Mouse (Mus musculus): ENCODE data around the gene Adcy2. TPM values are rescaled to one million over a fixed set of nuclear protein-coding genes. Genes with fewer than 3 reads are reported as not detected.

Gene Adcy2
- polyA plus RNA-seq, 1 experiment: not detected

DNA sequence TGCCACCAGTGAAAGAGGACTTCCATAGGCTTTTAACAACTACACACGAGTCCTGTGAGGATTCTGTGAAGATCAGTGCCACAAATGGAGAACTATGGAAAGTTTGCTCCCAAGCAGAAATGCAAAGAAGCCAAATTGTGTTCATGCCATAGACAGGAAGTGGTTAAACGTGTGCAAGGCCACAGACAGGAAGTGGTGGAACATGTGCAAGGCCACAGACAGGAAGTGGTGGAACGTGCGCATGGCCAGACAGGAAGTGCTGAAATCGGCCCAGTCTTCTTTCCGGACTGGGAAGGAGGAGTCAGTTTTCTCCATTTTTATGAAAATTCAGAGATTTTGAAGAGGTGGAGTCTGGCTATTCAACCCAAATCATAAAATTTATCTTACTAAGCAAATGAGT lies 70.9 kb downstream of the Adcy2 start:
- no peaks in the 10 kb centered on the region for H3K79me2 ChIP-seq (ENCODE audit: control insufficient read depth, insufficient read depth)
- no peak for TF ChIP-seq CEBPB (IDR thresholded peaks at IDR 0.05; ENCODE audit: low read depth)
- no peak for TF ChIP-seq FOSL1 (IDR thresholded peaks at IDR 0.05; ENCODE audit: insufficient read depth, low read length, poor library complexity, severe bottlenecking)
- no peak for TF ChIP-seq MYOD1 (IDR thresholded peaks at IDR 0.05; ENCODE audit: control insufficient read depth, insufficient read length, low read depth)
- TF ChIP-seq CTCF (IDR thresholded peaks at IDR 0.05; ENCODE audit: control insufficient read depth, insufficient read depth, insufficient read length): no peak
- TF ChIP-seq MAX (IDR thresholded peaks at IDR 0.05): no peak
- no peak for TF ChIP-seq USF1 (IDR thresholded peaks at IDR 0.05; ENCODE audit: low read depth)
- TF ChIP-seq MYOG (IDR thresholded peaks at IDR 0.05; ENCODE audit: control insufficient read depth, extremely low read depth, insufficient read length): no peak
- H3K36me3 ChIP-seq (ENCODE audit: control insufficient read depth, insufficient read depth): no peaks in the 10 kb centered on the region
- H3ac ChIP-seq (ENCODE audit: control insufficient read depth, insufficient read length, low read depth): no peak overlapping the region
- H3K4me3 ChIP-seq (ENCODE audit: insufficient read depth, poor library complexity, severe bottlenecking): no peak overlapping the region
- H3K27me3 ChIP-seq (ENCODE audit: control insufficient read depth, insufficient read depth, insufficient read length): no peaks in the 10 kb centered on the region
- H3K79me3 ChIP-seq (ENCODE audit: low read depth): no peaks in the 10 kb centered on the region

DNA sequence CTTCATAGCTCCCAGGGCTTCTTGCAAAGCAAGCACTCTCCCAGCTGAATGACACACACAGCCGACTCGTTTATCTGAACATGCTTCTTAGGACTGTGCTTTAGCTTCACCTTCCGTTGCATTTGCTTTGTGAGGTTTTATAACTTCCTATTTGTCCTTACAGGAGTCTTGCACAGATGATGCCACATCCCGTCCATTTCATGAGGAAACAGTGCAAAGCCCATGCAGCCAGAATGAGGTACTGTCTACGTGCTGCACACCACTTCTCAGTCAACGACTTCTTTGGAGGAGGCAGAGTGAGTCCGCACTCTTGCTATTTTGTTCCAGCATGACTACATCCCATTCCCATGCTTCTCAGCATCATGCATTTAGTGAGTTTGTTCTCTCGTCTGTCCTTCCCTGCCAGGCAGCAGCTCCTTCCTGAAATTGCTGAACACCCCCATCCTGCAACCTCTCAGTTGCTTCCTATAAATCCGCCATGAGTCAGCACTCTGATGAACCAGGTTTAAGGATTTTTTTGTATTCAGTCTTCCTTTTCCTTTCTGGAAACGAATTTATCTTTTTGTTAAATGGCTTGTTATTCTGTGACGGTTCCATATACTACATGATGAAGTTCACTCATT lies 85.6 kb downstream of the Adcy2 start:
- no peak overlapping the region for H3K4me3 ChIP-seq (ENCODE audit: insufficient read depth, poor library complexity, severe bottlenecking)
- H3K79me3 ChIP-seq (ENCODE audit: low read depth): no peaks in the 10 kb centered on the region
- H3K36me3 ChIP-seq (ENCODE audit: control insufficient read depth, insufficient read depth): no peaks in the 10 kb centered on the region
- TF ChIP-seq MYOD1 (IDR thresholded peaks at IDR 0.05; ENCODE audit: control insufficient read depth, insufficient read length, low read depth) (no peak), FOSL1 (IDR thresholded peaks at IDR 0.05; ENCODE audit: insufficient read depth, low read length, poor library complexity, severe bottlenecking) (no peak), USF1 (IDR thresholded peaks at IDR 0.05; ENCODE audit: low read depth) (no peak), MAX (IDR thresholded peaks at IDR 0.05) (no peak), CEBPB (IDR thresholded peaks at IDR 0.05; ENCODE audit: low read depth) (no peak), MYOG (IDR thresholded peaks at IDR 0.05; ENCODE audit: control insufficient read depth, extremely low read depth, insufficient read length) (no peak), CTCF (IDR thresholded peaks at IDR 0.05; ENCODE audit: control insufficient read depth, insufficient read depth, insufficient read length) (no peak)
- H3ac ChIP-seq (ENCODE audit: control insufficient read depth, insufficient read length, low read depth): no peak overlapping the region
- H3K27me3 ChIP-seq (ENCODE audit: control insufficient read depth, insufficient read depth, insufficient read length): no peaks in the 10 kb centered on the region
- H3K79me2 ChIP-seq (ENCODE audit: control insufficient read depth, insufficient read depth): no peaks in the 10 kb centered on the region

- Histone ChIP-seq H3K27me3 (ENCODE audit: control insufficient read depth, insufficient read depth, insufficient read length) (no peaks in the 10 kb centered on the region), H3K36me3 (ENCODE audit: control insufficient read depth, insufficient read depth) (no peaks in the 10 kb centered on the region), H3K4me3 (ENCODE audit: insufficient read depth, poor library complexity, severe bottlenecking) (no peak overlapping the region), H3K79me3 (ENCODE audit: low read depth) (no peaks in the 10 kb centered on the region), H3K79me2 (ENCODE audit: control insufficient read depth, insufficient read depth) (no peaks in the 10 kb centered on the region), H3ac (ENCODE audit: control insufficient read depth, insufficient read length, low read depth) (no peak overlapping the region)
- TF ChIP-seq FOSL1 (IDR thresholded peaks at IDR 0.05; ENCODE audit: insufficient read depth, low read length, poor library complexity, severe bottlenecking) (no peak), CEBPB (IDR thresholded peaks at IDR 0.05; ENCODE audit: low read depth) (no peak), MYOG (IDR thresholded peaks at IDR 0.05; ENCODE audit: control insufficient read depth, extremely low read depth, insufficient read length) (no peak), MYOD1 (IDR thresholded peaks at IDR 0.05; ENCODE audit: control insufficient read depth, insufficient read length, low read depth) (no peak), CTCF (IDR thresholded peaks at IDR 0.05; ENCODE audit: control insufficient read depth, insufficient read depth, insufficient read length) (no peak), MAX (IDR thresholded peaks at IDR 0.05) (no peak), USF1 (IDR thresholded peaks at IDR 0.05; ENCODE audit: low read depth) (no peak)
These were observed 92.7 kb downstream of the Adcy2 start for GRCm38 (mm10) chr13:68906667-68907066.

GRCm38 (mm10) chr13:68902708-68903107 lies 96.6 kb downstream of the Adcy2 start:
- H3K36me3 ChIP-seq (ENCODE audit: control insufficient read depth, insufficient read depth): no peaks in the 10 kb centered on the region

GRCm38 (mm10) chr13:68889929-68890593 lies 109.3 kb downstream of the Adcy2 start:
- no peak overlapping the region for H3ac ChIP-seq (ENCODE audit: control insufficient read depth, insufficient read length, low read depth)
- no peaks in the 10 kb centered on the region for H3K27me3 ChIP-seq (ENCODE audit: control insufficient read depth, insufficient read depth, insufficient read length)
- H3K79me2 ChIP-seq (ENCODE audit: control insufficient read depth, insufficient read depth): no peaks in the 10 kb centered on the region
- H3K79me3 ChIP-seq (ENCODE audit: low read depth): no peaks in the 10 kb centered on the region
- no peak overlapping the region for H3K4me3 ChIP-seq (ENCODE audit: insufficient read depth, poor library complexity, severe bottlenecking)
- no peak for TF ChIP-seq MYOG (IDR thresholded peaks at IDR 0.05; ENCODE audit: control insufficient read depth, extremely low read depth, insufficient read length)
- TF ChIP-seq CEBPB (IDR thresholded peaks at IDR 0.05; ENCODE audit: low read depth): no peak
- TF ChIP-seq USF1 (IDR thresholded peaks at IDR 0.05; ENCODE audit: low read depth): no peak
- no peak for TF ChIP-seq CTCF (IDR thresholded peaks at IDR 0.05; ENCODE audit: control insufficient read depth, insufficient read depth, insufficient read length)
- TF ChIP-seq MAX (IDR thresholded peaks at IDR 0.05): no peak
- TF ChIP-seq FOSL1 (IDR thresholded peaks at IDR 0.05; ENCODE audit: insufficient read depth, low read length, poor library complexity, severe bottlenecking): no peak
- TF ChIP-seq MYOD1 (IDR thresholded peaks at IDR 0.05; ENCODE audit: control insufficient read depth, insufficient read length, low read depth): no peak
- no peaks in the 10 kb centered on the region for H3K36me3 ChIP-seq (ENCODE audit: control insufficient read depth, insufficient read depth)

More at GRCm38 (mm10) chr13:68902708-68903107, 96.6 kb downstream of the Adcy2 start:
- TF ChIP-seq CTCF (IDR thresholded peaks at IDR 0.05; ENCODE audit: control insufficient read depth, insufficient read depth, insufficient read length) (no peak), MYOG (IDR thresholded peaks at IDR 0.05; ENCODE audit: control insufficient read depth, extremely low read depth, insufficient read length) (no peak), FOSL1 (IDR thresholded peaks at IDR 0.05; ENCODE audit: insufficient read depth, low read length, poor library complexity, severe bottlenecking) (no peak), MYOD1 (IDR thresholded peaks at IDR 0.05; ENCODE audit: control insufficient read depth, insufficient read length, low read depth) (no peak), CEBPB (IDR thresholded peaks at IDR 0.05; ENCODE audit: low read depth) (no peak)
- Histone ChIP-seq H3K4me3 (ENCODE audit: insufficient read depth, poor library complexity, severe bottlenecking) (no peak overlapping the region), H3K79me2 (ENCODE audit: control insufficient read depth, insufficient read depth) (no peaks in the 10 kb centered on the region), H3ac (ENCODE audit: control insufficient read depth, insufficient read length, low read depth) (no peak overlapping the region), H3K27me3 (ENCODE audit: control insufficient read depth, insufficient read depth, insufficient read length) (no peaks in the 10 kb centered on the region), H3K79me3 (ENCODE audit: low read depth) (no peaks in the 10 kb centered on the region)
